Mouse (Mus musculus) midbrain, postnatal 0 days (tissue): ENCODE measurements around the gene Eml1. TPM values are rescaled to one million over a fixed set of nuclear protein-coding genes. Genes with fewer than 3 reads are reported as not detected.

Source experiments
- ATAC-seq: fragments of 200-750 bp; cut with Nextera tagmentation; 2 replicates; pipeline ENCODE4 v1.8.0; 2017; ENCODE audit warnings: moderate number of reproducible peaks, mild to moderate bottlenecking, moderate TSS enrichment, moderate library complexity; ENCODE audit not compliant: low FRiP score
- DNase-seq: peaks from one replicate; pipeline ENCODE4 v3.0.0-alpha.2; 2015; ENCODE audit warnings: low spot score
- H3K27ac ChIP-seq: fragments of 300-500 bp; sonication (generic); 2 replicates; pipeline ENCODE4 v1.5.1; 2014; ENCODE audit warnings: low read depth, mild to moderate bottlenecking, low read length, mixed read lengths
- H3K27me3 ChIP-seq: fragments of 300-500 bp; sonication (generic); 2 replicates; pipeline ENCODE4 v1.6.1; 2014; ENCODE audit warnings: low read length, control low read depth, mixed read lengths; ENCODE audit not compliant: insufficient read depth
- H3K36me3 ChIP-seq: fragments of 300-500 bp; sonication (generic); 2 replicates; pipeline ENCODE4 v1.6.1; 2014; ENCODE audit warnings: low read length, control low read depth, mixed read lengths; ENCODE audit not compliant: insufficient read depth
- H3K4me1 ChIP-seq: fragments of 300-500 bp; sonication (generic); 2 replicates; pipeline ENCODE4 v1.6.1; 2014; ENCODE audit warnings: mild to moderate bottlenecking, control low read depth, antibody characterized with exemption, low read length, mixed read lengths; ENCODE audit not compliant: insufficient read depth
- H3K4me2 ChIP-seq: fragments of 300-500 bp; sonication (generic); 2 replicates; pipeline ENCODE4 v1.6.1; 2014; ENCODE audit warnings: low read depth, mild to moderate bottlenecking, low read length, mixed read lengths; ENCODE audit not compliant: poor library complexity, severe bottlenecking
- H3K4me3 ChIP-seq: fragments of 300-500 bp; sonication (generic); 2 replicates; pipeline ENCODE4 v1.5.1; 2014; ENCODE audit warnings: low read depth, mild to moderate bottlenecking, low read length, moderate library complexity
- H3K9ac ChIP-seq: fragments of 300-500 bp; sonication (generic); replicated peaks from 2 replicates; pipeline ENCODE4 v1.6.1; 2014; ENCODE audit warnings: mild to moderate bottlenecking, low read length, moderate library complexity, mixed read lengths; ENCODE audit not compliant: poor library complexity, severe bottlenecking
- H3K9me3 ChIP-seq: fragments of 300-500 bp; sonication (generic); 2 replicates; pipeline ENCODE4 v1.6.1; 2016; ENCODE audit warnings: low read length, control low read depth
- CTCF ChIP-seq: IDR thresholded peaks from 2 replicates; pipeline ENCODE4 v1.5.1; 2016; ENCODE audit warnings: antibody characterized with exemption, mild to moderate bottlenecking
- WGBS: fragments of 180-500 bp; shearing (Covaris S2); extraction: QIAGEN DNeasy Blood & Tissue Kit; methylation state at CpG from one replicate; pipeline ENCODE4 v1.1.7; 2014; 5-methylcytosine and 5-hydroxymethylcytosine counted together
- polyA plus RNA-seq: library from polyadenylated mRNA; unstranded; fragments of >200 nt; fragmentation: Nextera tagmentation; extraction: Ambion mirVana; gene quantifications from 2 replicates; pipeline ENCODE4 v1.2.1, GENCODE M21; 2015
- total RNA-seq: library from RNA; depleted of rRNA; stranded (reverse); fragments of >200 nt; gene quantifications from 2 replicates; pipeline ENCODE4 v1.2.3, GENCODE M21; 2014

Eml1 gene
- total and polyA plus RNA-seq, 2 experiments from 2014 or later = 34.0 to 52.0 TPM

GRCm38 (mm10) chr12:108393637-108394036, 22.9 kb downstream of the Eml1 start:
- Histone ChIP-seq H3K4me3 (no peak overlapping the region), H3K9ac (no peak overlapping the region), H3K9me3 (no peaks in the 10 kb centered on the region), H3K36me3 (no peaks in the 10 kb centered on the region), H3K27ac (no peak overlapping the region), H3K27me3 (no peaks in the 10 kb centered on the region), H3K4me2 (no peak overlapping the region), H3K4me1 (peaks cover 18% of the 10 kb centered on the region)
- DNase-seq (no peak), ATAC-seq (no peak)
- WGBS = 73% methylated on average over 4 of the region's 4 CpGs
- no peak for TF ChIP-seq CTCF

GRCm38 (mm10) chr12:108394534-108395284, 24.0 kb downstream of the Eml1 start:
- Histone ChIP-seq H3K27ac (no peak overlapping the region), H3K27me3 (no peaks in the 10 kb centered on the region), H3K4me2 (no peak overlapping the region), H3K4me1 (peaks cover 18% of the 10 kb centered on the region), H3K4me3 (no peak overlapping the region), H3K9me3 (no peaks in the 10 kb centered on the region), H3K36me3 (no peaks in the 10 kb centered on the region), H3K9ac (no peak overlapping the region)
- no peak for TF ChIP-seq CTCF
- 87% methylated on average over 17 of the region's 17 CpGs for WGBS
- ATAC-seq (no peak), DNase-seq (no peak)

GRCm38 (mm10) chr12:108395285-108395660, 24.5 kb downstream of the Eml1 start:
- H3K36me3 ChIP-seq = no peaks in the 10 kb centered on the region
- no peaks in the 10 kb centered on the region for H3K9me3 ChIP-seq
- 74% methylated on average over 6 of the region's 6 CpGs for WGBS
- no peak overlapping the region for H3K4me3 ChIP-seq
- no peak overlapping the region for H3K4me2 ChIP-seq
- ATAC-seq (no peak), DNase-seq (peak; percentile 24)
- H3K9ac ChIP-seq = no peak overlapping the region
- no peak for TF ChIP-seq CTCF
- H3K4me1 ChIP-seq = peaks cover 18% of the 10 kb centered on the region
- no peaks in the 10 kb centered on the region for H3K27me3 ChIP-seq
- peak overlapping the region; percentile 62 for H3K27ac ChIP-seq

- no peak overlapping the region for H3K4me2 ChIP-seq
- no peaks in the 10 kb centered on the region for H3K9me3 ChIP-seq
- no peak overlapping the region for H3K4me3 ChIP-seq
- ATAC-seq (peak; percentile 91), DNase-seq (peak; percentile 97)
- no peak overlapping the region for H3K9ac ChIP-seq
- no peak for TF ChIP-seq CTCF
- peak overlapping the region; percentile 62 for H3K27ac ChIP-seq
- 48% methylated on average over 11 of the region's 11 CpGs for WGBS
- H3K4me1 ChIP-seq = peaks cover 18% of the 10 kb centered on the region
- H3K27me3 ChIP-seq = no peaks in the 10 kb centered on the region
- H3K36me3 ChIP-seq = no peaks in the 10 kb centered on the region
Measured at GRCm38 (mm10) chr12:108396081-108396947, 25.6 kb downstream of the Eml1 start.

- no peak for TF ChIP-seq CTCF
- DNase-seq = no peak
- Histone ChIP-seq H3K4me3 (no peak overlapping the region), H3K36me3 (no peaks in the 10 kb centered on the region), H3K9ac (no peak overlapping the region), H3K27ac (no peak overlapping the region), H3K27me3 (no peaks in the 10 kb centered on the region), H3K9me3 (no peaks in the 10 kb centered on the region), H3K4me2 (no peak overlapping the region), H3K4me1 (peaks cover 12% of the 10 kb centered on the region)
- no peak for ATAC-seq
- WGBS = 89% methylated on average over 7 of the region's 7 CpGs
Measured at GRCm38 (mm10) chr12:108398681-108399080, 27.9 kb downstream of the Eml1 start.

GRCm38 (mm10) chr12:108399191-108399590, 28.4 kb downstream of the Eml1 start:
- Histone ChIP-seq H3K36me3 (no peaks in the 10 kb centered on the region), H3K27me3 (no peaks in the 10 kb centered on the region), H3K9me3 (no peaks in the 10 kb centered on the region), H3K27ac (no peak overlapping the region), H3K4me2 (no peak overlapping the region), H3K4me1 (peaks cover 15% of the 10 kb centered on the region), H3K4me3 (no peak overlapping the region), H3K9ac (no peak overlapping the region)
- ATAC-seq (no peak), DNase-seq (no peak)
- 88% methylated on average over 8 of the region's 8 CpGs for WGBS
- no peak for TF ChIP-seq CTCF
